Mouse (Mus musculus): ENCODE results near the gene Ccdc57. TPM values are rescaled to one million over a fixed set of nuclear protein-coding genes. Genes with fewer than 3 reads are reported as not detected.

Gene Ccdc57
- polyA plus RNA-seq, 1 experiment from 2014 or later: 8.4 TPM

DNA sequence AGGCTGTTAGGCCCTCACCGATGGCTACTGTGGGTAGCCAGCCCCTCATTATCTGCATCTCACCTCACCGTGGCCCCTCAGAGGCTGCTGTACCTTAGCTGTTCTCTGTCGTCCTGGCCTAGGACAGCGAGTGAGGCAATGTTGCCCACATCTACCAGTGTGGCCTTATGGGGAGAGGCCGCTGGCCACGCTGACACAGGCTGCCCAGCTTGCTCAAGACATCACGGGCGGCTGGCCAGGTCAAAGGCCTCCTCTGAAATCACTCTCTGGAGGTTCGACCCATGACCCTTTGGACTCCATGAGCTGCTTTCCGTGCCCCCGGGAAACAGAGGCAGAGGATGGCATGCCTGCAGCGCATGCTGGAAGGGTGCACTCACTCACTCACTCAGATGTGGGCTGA lies 102.0 kb downstream of the Ccdc57 start:
- ChIA-PET CTCF (no interaction called here), POLR2A (no interaction called here)
- ATAC-seq: no peak
- TF ChIP-seq CTCF (IDR thresholded peaks at IDR 0.05): no peak
- no peaks in the 10 kb centered on the region for H3K27me3 ChIP-seq
- no peak for DNase-seq (ENCODE audit: low read depth, low spot score)
- in situ Hi-C loops (cut with MboI; ENCODE audit: low pct_unique_long_range_greater_than_20kb): no loop called here

DNA sequence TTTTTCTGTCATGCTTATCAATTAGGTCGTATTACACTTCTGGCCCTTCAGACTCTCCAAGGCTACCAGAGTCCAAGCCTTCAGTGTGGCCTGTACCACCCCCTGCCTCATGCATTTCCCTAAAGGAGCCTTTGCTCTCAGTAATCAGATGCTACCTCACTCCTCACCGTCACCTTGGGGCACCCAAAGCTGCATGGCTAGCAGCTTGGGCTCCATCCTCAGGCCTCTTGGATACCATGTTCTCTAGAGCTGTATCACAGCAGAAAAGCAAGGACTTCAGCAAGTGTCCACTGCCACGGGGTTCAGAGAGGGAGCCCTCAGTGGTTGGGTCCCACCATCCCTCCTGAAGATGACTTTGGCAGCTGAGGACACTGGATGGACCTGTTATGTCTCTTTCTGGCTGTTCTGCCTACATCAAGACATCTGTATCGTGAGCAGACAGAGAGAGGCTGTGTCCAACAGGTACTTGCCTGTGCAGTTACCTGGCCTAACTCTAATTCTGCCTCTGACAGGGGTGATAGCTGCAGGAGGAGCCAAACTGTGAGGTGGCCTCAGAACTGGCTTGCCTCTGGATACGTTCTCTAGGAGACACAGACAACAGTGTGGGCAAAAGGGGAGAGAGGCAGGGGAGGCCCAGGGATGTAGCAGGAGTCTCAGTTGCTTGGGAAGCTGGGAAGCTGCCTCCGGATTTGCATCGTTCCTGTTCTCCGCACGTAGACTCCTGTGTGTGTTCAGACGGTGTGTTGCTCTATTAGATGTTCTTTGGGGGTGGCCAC lies 102.7 kb downstream of the Ccdc57 start:
- H3K27me3 ChIP-seq: no peaks in the 10 kb centered on the region
- CTCF ChIA-PET: interaction anchor here (0.9 kb wide), 1 partner anchor 30 kb away, joined by 3 read pairs; no protein-coding TSS in a partner anchor
- TF ChIP-seq CTCF (IDR thresholded peaks at IDR 0.05): no peak
- DNase-seq (ENCODE audit: low read depth, low spot score) (no peak), ATAC-seq (no peak)
- POLR2A ChIA-PET: no interaction called here
- in situ Hi-C loops (cut with MboI; ENCODE audit: low pct_unique_long_range_greater_than_20kb): no loop called here

DNA sequence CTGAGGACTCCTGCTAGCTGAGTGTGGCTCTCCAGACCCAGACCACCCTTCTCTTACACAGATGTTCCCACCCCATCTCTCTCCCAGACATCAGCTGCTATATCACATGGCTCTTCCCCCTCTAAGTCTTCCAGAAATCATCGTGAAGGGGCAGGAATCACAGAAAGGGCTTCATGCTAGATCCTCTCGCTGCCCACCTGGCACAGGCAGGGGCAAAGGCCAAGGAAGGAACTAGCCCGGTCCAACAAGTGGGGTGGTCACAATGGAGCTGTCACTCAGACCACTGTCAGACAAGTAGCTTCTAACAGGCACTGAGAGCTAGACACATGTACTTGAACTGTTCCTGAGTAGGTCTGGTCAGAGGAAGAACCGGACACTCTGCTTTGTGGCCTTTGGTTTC lies 104.3 kb downstream of the Ccdc57 start:
- ChIA-PET CTCF (no interaction called here), POLR2A (no interaction called here)

DNA sequence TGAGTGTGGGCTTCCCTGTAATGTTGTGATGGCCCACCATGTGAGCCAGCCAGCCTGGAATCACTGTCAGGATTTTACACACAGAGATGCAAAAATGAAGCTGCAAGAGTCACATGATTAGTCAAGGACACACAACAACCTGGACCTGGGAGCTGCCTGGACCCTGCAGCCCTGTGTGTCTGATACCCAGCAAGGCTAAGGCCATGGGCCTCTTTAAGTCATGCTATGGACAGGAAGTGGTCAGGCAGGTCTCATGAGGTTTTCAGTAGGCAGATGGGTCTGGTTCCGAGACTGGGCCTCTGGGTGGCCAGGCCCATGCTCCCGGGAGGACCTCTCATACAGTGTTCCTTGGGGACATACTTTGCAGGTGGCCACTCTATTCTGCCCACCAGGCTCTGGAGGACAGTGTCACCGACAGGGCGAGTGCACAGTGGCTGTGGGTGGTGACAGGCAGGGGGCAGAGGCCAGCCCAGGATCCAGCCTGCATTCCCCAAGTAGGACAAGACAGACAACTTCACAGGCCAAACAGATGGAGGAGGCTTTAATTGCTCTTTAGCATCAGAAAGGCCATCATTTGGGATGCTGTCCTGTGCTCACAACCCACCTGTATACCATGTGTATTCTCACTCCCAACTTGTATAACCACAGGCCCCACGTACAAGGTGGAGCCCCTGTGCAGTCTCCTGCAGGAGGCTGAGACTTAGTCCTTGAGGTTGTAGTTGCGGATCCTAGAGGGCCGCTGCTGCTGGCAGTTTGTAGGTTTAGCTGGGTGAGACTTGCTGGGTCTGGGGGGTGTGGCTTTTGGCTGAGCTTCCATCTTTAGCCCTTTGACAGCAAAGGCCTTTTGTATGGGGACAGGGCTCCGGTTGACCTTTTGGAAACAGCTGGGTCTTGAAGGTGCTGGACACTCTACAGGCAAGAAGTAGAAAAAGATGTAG lies 106.4 kb downstream of the Ccdc57 start:
- ChIA-PET CTCF (no interaction called here), POLR2A (no interaction called here)
- in situ Hi-C loops (cut with MboI; ENCODE audit: low pct_unique_long_range_greater_than_20kb): no loop called here
- no peak for TF ChIP-seq CTCF (IDR thresholded peaks at IDR 0.05)
- DNase-seq (ENCODE audit: low read depth, low spot score) (no peak), ATAC-seq (no peak)
- H3K27me3 ChIP-seq: no peaks in the 10 kb centered on the region

More for the DNA sequence above, 104.3 kb downstream of the Ccdc57 start:
- ATAC-seq (no peak), DNase-seq (ENCODE audit: low read depth, low spot score) (no peak)
- TF ChIP-seq CTCF (IDR thresholded peaks at IDR 0.05): no peak
- no peaks in the 10 kb centered on the region for H3K27me3 ChIP-seq
- in situ Hi-C loops (cut with MboI; ENCODE audit: low pct_unique_long_range_greater_than_20kb): no loop called here

DNA sequence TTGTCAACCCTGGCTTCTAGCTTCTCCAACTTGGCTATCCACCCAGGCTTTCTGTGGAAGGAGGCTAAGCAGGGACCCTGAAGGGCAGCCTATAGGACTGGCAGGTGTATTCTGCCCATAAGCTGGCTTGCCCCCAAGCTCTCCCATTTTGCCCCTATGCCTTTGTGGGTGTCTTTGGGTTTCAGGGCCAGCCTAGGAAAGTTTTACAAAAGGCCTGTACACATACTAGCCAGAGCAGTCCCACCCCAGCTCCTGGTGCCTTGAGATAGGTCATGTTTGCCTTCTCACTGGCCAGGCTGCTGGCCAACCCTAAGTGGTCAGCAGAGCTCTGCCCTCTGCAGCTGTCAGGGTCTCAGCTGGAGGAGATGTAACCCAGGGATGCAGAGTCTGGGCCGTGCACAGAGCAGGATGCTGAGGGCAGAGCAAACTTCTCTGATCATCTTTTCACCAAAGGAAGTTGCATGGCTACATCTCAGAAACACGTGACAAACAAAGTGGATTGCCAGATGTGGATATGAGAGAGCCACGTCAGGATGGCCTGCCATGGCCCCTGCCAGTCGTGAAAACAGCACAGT lies 107.3 kb downstream of the Ccdc57 start:
- no peak for TF ChIP-seq CTCF (IDR thresholded peaks at IDR 0.05)
- DNase-seq (ENCODE audit: low read depth, low spot score) (no peak), ATAC-seq (no peak)
- no peaks in the 10 kb centered on the region for H3K27me3 ChIP-seq
- ChIA-PET CTCF (interaction anchor here (1.4 kb wide), 1 partner anchor 26 kb away, joined by 3 read pairs; no protein-coding TSS in a partner anchor), POLR2A (interaction anchor here (0.7 to 2.5 kb wide), 3 partner anchors 13 to 26 kb away, joined by 3 to 6 read pairs (median 3); no protein-coding TSS in a partner anchor)
- in situ Hi-C loops (cut with MboI; ENCODE audit: low pct_unique_long_range_greater_than_20kb): no loop called here

DNA sequence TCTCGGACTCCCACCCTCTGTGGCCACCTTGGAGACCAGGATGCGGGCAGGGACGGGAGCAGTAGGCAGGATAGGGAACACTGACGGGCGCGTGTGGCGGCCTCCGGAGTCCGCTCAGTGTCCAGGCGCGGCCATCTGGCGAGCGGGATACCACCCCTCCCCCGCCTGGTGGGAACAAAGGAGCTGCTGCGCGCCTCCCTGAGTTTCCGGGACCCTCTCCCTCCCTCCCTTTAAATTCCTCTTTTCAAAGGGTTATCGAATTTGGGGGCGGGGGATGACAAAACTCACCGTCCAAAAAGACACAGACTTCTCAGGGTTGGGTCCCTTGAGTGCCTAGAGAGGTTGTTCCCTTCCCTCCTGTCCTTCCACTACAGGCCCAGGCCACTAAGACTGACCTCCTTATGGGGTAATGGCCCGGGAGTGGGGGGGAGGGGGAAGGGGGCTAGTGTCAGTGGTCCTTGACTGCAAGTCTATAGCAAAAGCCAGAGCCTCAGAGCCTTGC lies 107.8 kb downstream of the Ccdc57 start:
- in situ Hi-C loops (cut with MboI; ENCODE audit: low pct_unique_long_range_greater_than_20kb): no loop called here
- CTCF ChIA-PET: interaction anchor here (1.4 to 3.8 kb wide), 2 partner anchors 25 to 27 kb away, joined by 3 to 15 read pairs; no protein-coding TSS in a partner anchor
- DNase-seq (ENCODE audit: low read depth, low spot score): no peak
- POLR2A ChIA-PET: interaction anchor here (0.7 to 2.5 kb wide), 4 partner anchors 14 to 26 kb away, joined by 3 to 6 read pairs (median 4); no protein-coding TSS in a partner anchor
- no peak for ATAC-seq
- H3K27me3 ChIP-seq: no peaks in the 10 kb centered on the region
- TF ChIP-seq CTCF (IDR thresholded peaks at IDR 0.05): no peak

DNA sequence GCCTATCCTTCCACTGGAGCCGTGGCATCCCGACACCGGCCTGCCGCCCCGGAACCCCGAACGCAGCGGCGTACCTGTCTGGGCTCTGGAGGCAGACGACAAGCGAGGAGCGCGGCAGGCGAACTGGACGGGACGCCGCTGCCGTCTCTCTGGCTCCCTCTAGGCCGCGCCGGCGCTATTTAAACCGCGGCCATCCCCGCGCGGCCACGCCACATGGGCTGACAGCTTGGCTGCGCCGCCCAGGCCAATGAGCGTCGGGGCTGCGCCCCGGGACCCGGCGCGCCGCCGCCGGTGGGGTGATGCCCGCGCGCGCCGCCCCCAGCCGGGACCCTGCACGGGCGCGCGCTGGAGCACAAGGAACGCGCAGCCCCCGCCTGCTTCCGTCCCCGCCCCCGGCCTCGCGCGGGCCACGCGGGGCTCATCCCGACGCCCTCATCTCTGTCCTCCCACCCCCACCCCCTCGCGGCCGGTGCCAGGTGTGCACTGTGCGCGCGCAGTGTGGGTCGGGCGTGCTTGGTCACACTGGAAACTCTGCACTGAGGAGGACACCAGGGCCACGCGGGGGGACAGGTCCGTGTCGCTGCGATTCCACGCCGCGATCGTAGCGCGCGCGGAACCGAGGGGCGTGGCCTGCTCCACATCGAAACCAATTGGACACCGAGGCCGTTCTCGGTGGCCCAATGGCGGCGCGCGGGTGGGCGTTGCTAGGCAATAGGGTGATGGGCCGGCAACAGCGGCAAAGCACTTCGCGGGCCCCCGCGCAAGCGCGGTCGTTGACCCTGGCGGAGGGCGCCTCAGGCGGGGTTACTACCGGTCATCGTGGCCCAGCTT lies 108.5 kb downstream of the Ccdc57 start, which contains the start of gene Fasn:
Gene Fasn (minus strand): TSS at position 592 of the 831 bp plus-strand sequence.
- in situ Hi-C loops (cut with MboI; ENCODE audit: low pct_unique_long_range_greater_than_20kb): no loop called here
- CTCF ChIA-PET: interaction anchor here (0.9 to 3.8 kb wide), 4 partner anchors 25 to 229 kb away, joined by 3 to 15 read pairs (median 4); no protein-coding TSS in a partner anchor
- DNase-seq (ENCODE audit: low read depth, low spot score): peak; percentile 64
- peak; percentile 74 for ATAC-seq
- POLR2A ChIA-PET: interaction anchor here (1.0 to 2.5 kb wide), 7 partner anchors 9 to 48 kb away, joined by 3 to 9 read pairs (median 4); no protein-coding TSS in a partner anchor
- no peak for TF ChIP-seq CTCF (IDR thresholded peaks at IDR 0.05)
- H3K27me3 ChIP-seq: no peaks in the 10 kb centered on the region

DNA sequence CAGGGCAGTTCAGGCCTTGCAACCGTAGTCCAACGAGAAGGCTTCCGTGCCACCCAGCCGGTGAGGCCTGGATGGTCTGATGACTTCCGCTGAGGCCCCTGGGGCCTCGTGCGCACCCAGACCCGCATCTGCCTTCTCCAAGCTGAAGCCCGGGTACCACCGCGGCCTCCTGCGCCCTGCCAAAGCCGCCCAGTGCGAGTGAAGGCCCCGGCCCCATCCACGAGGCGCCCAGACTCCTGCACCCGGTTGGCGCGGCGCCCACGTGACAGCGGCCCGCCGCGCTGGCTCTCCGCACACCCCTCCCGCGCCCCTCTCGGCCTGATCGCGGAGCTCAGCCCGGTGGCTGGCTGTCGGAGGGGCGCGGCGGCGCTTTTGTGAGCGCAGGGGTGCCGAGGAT lies 109.1 kb downstream of the Ccdc57 start:
- ATAC-seq (peak; percentile 10), DNase-seq (ENCODE audit: low read depth, low spot score) (no peak)
- TF ChIP-seq CTCF (IDR thresholded peaks at IDR 0.05): no peak
- in situ Hi-C loops (cut with MboI; ENCODE audit: low pct_unique_long_range_greater_than_20kb): no loop called here
- H3K27me3 ChIP-seq: no peaks in the 10 kb centered on the region
- POLR2A ChIA-PET: interaction anchor here (1.0 to 2.5 kb wide), 7 partner anchors 9 to 49 kb away, joined by 3 to 9 read pairs (median 4); no protein-coding TSS in a partner anchor
- CTCF ChIA-PET: interaction anchor here (0.9 to 3.8 kb wide), 4 partner anchors 10 to 230 kb away, joined by 3 to 15 read pairs (median 4); no protein-coding TSS in a partner anchor
